Mouse (Mus musculus) right cerebral cortex, postnatal 10 days (tissue): ENCODE results near the gene Akr1d1.

Source experiments
- DNase-seq, 2 experiments: peaks; one replicate each; pipeline ENCODE4 v3.0.0; 2021; ENCODE audit warnings: low spot score in 2 of 2

Akr1d1 gene

DNA sequence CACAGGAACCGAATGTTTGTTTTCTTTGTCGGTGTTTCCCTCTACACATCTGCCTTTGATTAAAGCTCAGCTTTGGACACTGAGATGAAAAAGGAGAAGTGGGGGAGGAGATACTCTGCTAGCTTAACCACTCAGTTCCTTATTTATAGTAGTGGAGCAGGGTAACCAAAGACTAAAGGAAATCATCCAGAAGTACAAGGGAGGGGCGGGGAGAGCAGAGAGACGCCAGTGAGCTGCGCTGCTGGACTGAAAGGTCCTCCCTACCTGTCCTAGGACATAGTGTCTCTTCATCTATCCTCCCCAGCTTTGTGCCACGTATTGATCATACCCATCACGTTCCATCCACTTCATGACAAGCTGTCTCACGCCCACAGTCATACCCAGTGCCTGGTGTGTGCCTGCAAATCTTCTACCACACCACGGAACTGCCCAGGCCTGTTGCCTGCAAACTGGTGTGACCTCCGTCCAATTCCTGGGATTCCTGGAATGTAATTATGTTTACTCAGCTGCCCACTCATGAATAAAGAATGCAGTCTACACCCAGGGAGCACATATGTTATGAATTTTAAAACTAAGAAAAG, 87.5 kb downstream of the Akr1d1 start:
- no peak for DNase-seq
